Mouse (Mus musculus) heart, adult 2 months (tissue): ENCODE data around the gene Lhx6. TPM values are rescaled to one million over a fixed set of nuclear protein-coding genes. Genes with fewer than 3 reads are reported as not detected.

Experiments
- DNase-seq, 2 experiments: peaks; one replicate each; pipeline ENCODE4 v3.0.0; 2021
- H3K27ac ChIP-seq: fragments of 200-600 bp; 2 replicates; pipeline ENCODE4 v1.8.1; 2022
- H3K27me3 ChIP-seq: fragments of 200-500 bp; 2 replicates; pipeline ENCODE4 v1.6.1; 2012; ENCODE audit warnings: mild to moderate bottlenecking, low read length, inconsistent platforms, mixed read lengths; ENCODE audit not compliant: control insufficient read depth, insufficient read depth
- H3K36me3 ChIP-seq: fragments of 200-500 bp; 2 replicates; pipeline ENCODE4 v1.6.1; 2012; ENCODE audit warnings: low read length, inconsistent platforms; ENCODE audit not compliant: control insufficient read depth, insufficient read depth
- H3K4me1 ChIP-seq: fragments of 200-500 bp; 2 replicates; pipeline ENCODE4 v1.6.1; 2011; ENCODE audit warnings: low read length; ENCODE audit not compliant: control insufficient read depth, insufficient read depth
- H3K4me3 ChIP-seq: fragments of 200-600 bp; 2 replicates; pipeline ENCODE4 v1.8.1; 2022
- H3K79me2 ChIP-seq: fragments of 200-500 bp; replicated peaks from 2 replicates; pipeline ENCODE4 v1.6.1; 2012; ENCODE audit warnings: mild to moderate bottlenecking, inconsistent platforms, low read length, moderate library complexity, mixed read lengths; ENCODE audit not compliant: control insufficient read depth, insufficient read depth
- H3K9ac ChIP-seq: fragments of 200-500 bp; 2 replicates; pipeline ENCODE4 v1.6.1; 2012; ENCODE audit warnings: low read depth, mild to moderate bottlenecking, control low read depth, inconsistent platforms, low read length, mixed read lengths
- CTCF ChIP-seq: fragments of 200-600 bp; IDR thresholded peaks from 2 replicates; pipeline ENCODE4 v1.8.1; 2022; ENCODE audit warnings: antibody characterized with exemption, mild to moderate bottlenecking, moderate library complexity
- EP300 ChIP-seq: fragments of 200-500 bp; IDR thresholded peaks from 2 replicates; pipeline ENCODE4 v1.6.1; 2011; ENCODE audit warnings: low read depth, low read length, control low read depth; ENCODE audit not compliant: insufficient read depth
- POLR2A ChIP-seq: fragments of 200-500 bp; IDR thresholded peaks from 2 replicates; pipeline ENCODE4 v1.6.1; 2011; ENCODE audit warnings: mild to moderate bottlenecking, low read depth, low read length, control low read depth; ENCODE audit not compliant: insufficient read depth
- WGBS: fragments of 180-500 bp; shearing (Covaris S2); methylation state at CpG from one replicate; pipeline ENCODE4 v1.1.7; 2018; 5-methylcytosine and 5-hydroxymethylcytosine counted together
- intact Hi-C: fragments of 180-260 bp; cut with DNase I; formaldehyde crosslinking; loops from one replicate; pipeline ENCODE4 v1.15.1; 2025
- polyA plus RNA-seq: library from polyadenylated mRNA; depleted of rRNA; stranded (reverse); fragments of >200 nt; gene quantifications from 2 replicates; pipeline ENCODE4 v1.2.3, GENCODE M21; 2012
- total RNA-seq, 2 experiments: library from RNA; stranded (reverse); gene quantifications; 2 replicates each; pipeline ENCODE4 v1.2.3; 2021

Lhx6 gene
- total and polyA plus RNA-seq, 3 experiments, result 2.0 to 4.7 (median 3.2) TPM

GRCm38 (mm10) chr2:36104436-36104955 is 712 bp downstream of the Lhx6 start:
- Histone ChIP-seq H3K4me3 (peak overlapping the region; percentile 64), H3K79me2 (no peaks in the 10 kb centered on the region), H3K27me3 (peaks cover 12% of the 10 kb centered on the region), H3K9ac (peak overlapping the region; percentile 68), H3K36me3 (no peaks in the 10 kb centered on the region), H3K27ac (peak overlapping the region; percentile 61), H3K4me1 (peaks cover 3% of the 10 kb centered on the region; the same call in 1 of the 2 replicates)
- intact Hi-C loops, result loop anchor here (5.0 kb wide), 1 partner anchor 82 kb away; no protein-coding TSS in a partner anchor
- no peak for TF ChIP-seq CTCF
- TF ChIP-seq POLR2A, result no peak
- TF ChIP-seq EP300, result no peak
- 1% methylated on average over 32 of the region's 32 CpGs for WGBS
- DNase-seq, result peak in 1 of 2 experiments; percentile 48

DNA sequence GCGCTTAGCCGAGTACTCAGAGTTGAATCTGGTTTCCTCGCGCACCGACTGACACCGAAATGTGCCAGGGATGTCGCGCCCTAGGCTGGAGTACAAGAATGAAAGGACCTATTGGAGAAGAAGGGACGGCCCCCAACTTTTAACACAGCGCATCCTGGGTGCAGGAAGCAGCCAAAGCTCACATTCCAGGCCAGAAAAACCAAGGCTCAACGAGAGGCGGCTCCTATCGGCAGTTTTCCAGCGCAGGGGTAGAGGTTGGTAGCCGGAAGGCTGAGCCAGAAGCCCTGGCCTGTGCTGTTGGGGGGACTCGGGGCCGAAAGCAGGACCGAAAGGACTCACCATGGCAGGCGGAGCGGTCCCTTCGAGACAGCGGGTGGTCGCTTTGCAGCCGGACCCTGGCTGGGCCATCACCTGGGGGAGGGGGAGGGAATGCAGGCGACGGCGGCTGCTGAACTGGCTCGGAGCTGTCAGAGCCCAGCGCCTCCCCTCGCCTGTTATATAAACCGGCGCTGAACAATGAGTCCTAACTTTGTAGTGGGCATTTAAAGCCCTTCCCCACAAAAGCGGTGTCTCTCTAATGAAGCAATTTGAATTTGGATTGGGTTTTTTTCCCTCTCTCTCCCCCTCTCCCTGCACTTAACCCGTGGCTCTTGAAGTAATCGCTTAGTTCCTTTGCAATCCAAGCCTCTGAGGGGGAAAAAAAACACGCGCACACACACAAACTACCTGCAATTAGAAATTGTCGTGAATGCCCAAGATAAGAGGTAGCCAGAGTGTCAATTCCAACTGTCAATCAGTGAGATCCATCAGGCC is 1.4 kb downstream of the Lhx6 start:
- Histone ChIP-seq H3K36me3 (no peaks in the 10 kb centered on the region), H3K27ac (peak overlapping the region; percentile 47; the same call in 1 of the 2 replicates), H3K79me2 (no peaks in the 10 kb centered on the region), H3K4me1 (peaks cover 3% of the 10 kb centered on the region; the same call in 1 of the 2 replicates), H3K27me3 (peaks cover 12% of the 10 kb centered on the region), H3K4me3 (peak overlapping the region; percentile 64), H3K9ac (peak overlapping the region; percentile 60)
- WGBS, result 5% methylated on average over 38 of the region's 38 CpGs
- peak; percentile 33 to 59 for DNase-seq
- intact Hi-C loops, result loop anchor here (5.0 kb wide), 1 partner anchor 81 kb away; no protein-coding TSS in a partner anchor
- no peak for TF ChIP-seq POLR2A
- TF ChIP-seq CTCF, result no peak
- no peak for TF ChIP-seq EP300

GRCm38 (mm10) chr2:36103069-36103554 is 2.1 kb downstream of the Lhx6 start:
- H3K4me1 ChIP-seq, result peaks cover 3% of the 10 kb centered on the region; the same call in 1 of the 2 replicates
- peak overlapping the region; percentile 37 for H3K9ac ChIP-seq
- H3K79me2 ChIP-seq, result no peaks in the 10 kb centered on the region
- H3K27me3 ChIP-seq, result peaks cover 12% of the 10 kb centered on the region
- DNase-seq, result no peak
- TF ChIP-seq POLR2A, result no peak
- no peak for TF ChIP-seq CTCF
- TF ChIP-seq EP300, result no peak
- peak overlapping the region; percentile 64 for H3K4me3 ChIP-seq
- intact Hi-C loops, result loop anchor here (5.0 kb wide), 1 partner anchor 81 kb away; no protein-coding TSS in a partner anchor
- H3K27ac ChIP-seq, result peak overlapping the region; percentile 47; the same call in 1 of the 2 replicates
- H3K36me3 ChIP-seq, result no peaks in the 10 kb centered on the region
- 25% methylated on average over 21 of the region's 21 CpGs for WGBS

GRCm38 (mm10) chr2:36102559-36102946 is 2.7 kb downstream of the Lhx6 start:
- Histone ChIP-seq H3K4me1 (peaks cover 3% of the 10 kb centered on the region; the same call in 1 of the 2 replicates), H3K4me3 (peak overlapping the region; percentile 14; the same call in 1 of the 2 replicates), H3K36me3 (no peaks in the 10 kb centered on the region), H3K27me3 (peaks cover 12% of the 10 kb centered on the region), H3K79me2 (no peaks in the 10 kb centered on the region), H3K9ac (no peak overlapping the region), H3K27ac (no peak overlapping the region)
- no peak for DNase-seq
- 29% methylated on average over 21 of the region's 21 CpGs for WGBS
- TF ChIP-seq EP300, result no peak
- no peak for TF ChIP-seq POLR2A
- TF ChIP-seq CTCF, result no peak
- intact Hi-C loops, result loop anchor here (5.0 kb wide), 1 partner anchor 80 kb away; no protein-coding TSS in a partner anchor

GRCm38 (mm10) chr2:36101866-36102558 is 3.2 kb downstream of the Lhx6 start:
- no peaks in the 10 kb centered on the region for H3K79me2 ChIP-seq
- H3K27ac ChIP-seq, result no peak overlapping the region
- peak overlapping the region; percentile 14; the same call in 1 of the 2 replicates for H3K4me3 ChIP-seq
- TF ChIP-seq CTCF (no peak), EP300 (no peak), POLR2A (no peak)
- WGBS, result 47% methylated on average over 28 of the region's 28 CpGs
- H3K4me1 ChIP-seq, result peaks cover 3% of the 10 kb centered on the region; the same call in 1 of the 2 replicates
- H3K27me3 ChIP-seq, result peaks cover 12% of the 10 kb centered on the region
- DNase-seq, result no peak
- H3K36me3 ChIP-seq, result no peaks in the 10 kb centered on the region
- H3K9ac ChIP-seq, result no peak overlapping the region
- intact Hi-C loops, result loop anchor here (5.0 kb wide), 1 partner anchor 80 kb away; no protein-coding TSS in a partner anchor

GRCm38 (mm10) chr2:36099739-36100138 is 5.5 kb downstream of the Lhx6 start:
- Histone ChIP-seq H3K27ac (no peak overlapping the region), H3K27me3 (peaks cover 7% of the 10 kb centered on the region), H3K79me2 (no peaks in the 10 kb centered on the region), H3K36me3 (no peaks in the 10 kb centered on the region), H3K4me1 (peaks cover 3% of the 10 kb centered on the region; the same call in 1 of the 2 replicates), H3K4me3 (no peak overlapping the region), H3K9ac (no peak overlapping the region)
- WGBS, result 36% methylated on average over 6 of the region's 6 CpGs
- no peak for DNase-seq
- TF ChIP-seq POLR2A (peak; percentile 36; the same call in 1 of the 2 replicates), EP300 (peak; percentile 65; the same call in 1 of the 2 replicates), CTCF (no peak)
- intact Hi-C loops, result loop anchor here (5.0 kb wide), 1 partner anchor 77 kb away; no protein-coding TSS in a partner anchor
